Mouse (Mus musculus): ENCODE data around the gene Gimap4. TPM values are rescaled to one million over a fixed set of nuclear protein-coding genes. Genes with fewer than 3 reads are reported as not detected.

The Gimap4 gene
- total and polyA plus RNA-seq, 3 experiments = 113 to 264 (median 203) TPM

DNA sequence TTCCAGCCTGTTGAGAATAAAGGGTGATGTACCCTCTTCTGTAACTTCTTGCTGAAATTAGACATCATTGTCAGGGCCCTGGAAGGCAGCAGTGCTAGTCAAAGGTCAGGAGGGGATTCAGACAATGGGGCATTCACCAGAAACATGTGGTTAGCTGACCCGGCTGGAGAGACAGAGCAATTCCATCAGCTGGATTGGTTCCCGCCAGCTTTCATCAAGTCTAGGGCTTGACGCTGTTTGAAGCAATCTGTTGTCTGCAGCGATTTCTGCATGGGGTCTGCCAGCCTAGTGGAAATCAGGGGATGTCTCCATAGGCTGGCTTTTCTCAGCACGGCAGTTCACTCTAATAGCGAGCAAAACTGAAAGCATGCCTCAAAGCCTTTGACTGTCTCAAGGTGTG, 47.8 kb upstream of the Gimap4 start:
- Histone ChIP-seq H3K36me3 (replicated peaks in 1 of 2; ENCODE audit: control insufficient read depth in 1 of 2, insufficient read depth in 1 of 2, low read length in 1 of 2) (peaks cover 4 to 20% of the 10 kb centered on the region in 2 experiments), H3K79me2 (replicated peaks; ENCODE audit: control insufficient read depth, extremely low read depth, insufficient read depth, poor library complexity, severe bottlenecking) (no peaks in the 10 kb centered on the region), H3K4me2 (ENCODE audit: insufficient read depth, low read depth, poor library complexity, severe bottlenecking) (no peak overlapping the region), H3K27me3 (replicated peaks) (no peaks in the 10 kb centered on the region), H3K9me3 (replicated peaks; ENCODE audit: low read length) (no peaks in the 10 kb centered on the region), H3K27ac (ENCODE audit: insufficient read depth, low read depth) (no peak overlapping the region), H3K9ac (ENCODE audit: insufficient read depth, low read depth) (no peak overlapping the region), H3K4me3 (replicated peaks in 1 of 3; ENCODE audit: low read depth in 2 of 3, low read length in 2 of 3, poor library complexity in 1 of 3) (no peak overlapping the region), H3K4me1 (ENCODE audit: control insufficient read depth in 1 of 2, insufficient read depth in 2 of 2) (peaks cover 0 to 13% of the 10 kb centered on the region in 2 experiments; a peak in 2 of 4 replicates)
- dilution Hi-C loops (cut with MboI; ENCODE audit: extremely low pct_ligation_motif_present, extremely low pct_unique_long_range_greater_than_20kb, low sequenced_read_pairs) = loop anchor here (25.0 kb wide), 1 partner anchor 126 kb away; the partner anchor contains the start of gene Gimap3
- TF ChIP-seq TCF12 (IDR thresholded peaks at IDR 0.05; ENCODE audit: low read depth, low read length) (no peak), USF2 (conservative IDR thresholded peaks at IDR 0.05; ENCODE audit: low read depth, low read length) (no peak), IRF4 (IDR thresholded peaks at IDR 0.05; ENCODE audit: low read depth, low read length) (no peak), BHLHE40 (IDR thresholded peaks at IDR 0.05; ENCODE audit: low read depth, low read length) (no peak), GABPA (IDR thresholded peaks at IDR 0.05; ENCODE audit: insufficient replicate concordance, low read depth, low read length) (no peak), POLR2AphosphoS2 (IDR thresholded peaks at IDR 0.05; ENCODE audit: low read depth, low read length) (no peak), ETS1 (conservative IDR thresholded peaks at IDR 0.05; ENCODE audit: low read depth, low read length) (no peak), CTCF (conservative IDR thresholded peaks at IDR 0.05 in 1 of 2, IDR thresholded peaks at IDR 0.05 in 1 of 2; ENCODE audit: low read depth in 2 of 2, low read length in 2 of 2) (no peak), PAX5 (IDR thresholded peaks at IDR 0.05; ENCODE audit: low read length) (no peak), HCFC1 (IDR thresholded peaks at IDR 0.05; ENCODE audit: low read depth, low read length) (no peak), ZKSCAN1 (IDR thresholded peaks at IDR 0.05; ENCODE audit: borderline replicate concordance, low read depth, low read length) (no peak), NRF1 (IDR thresholded peaks at IDR 0.05; ENCODE audit: low read depth, low read length) (no peak), KAT2A (IDR thresholded peaks at IDR 0.05; ENCODE audit: insufficient replicate concordance, low read length) (no peak), ZNF384 (IDR thresholded peaks at IDR 0.05; ENCODE audit: low read depth, low read length) (no peak)
- in situ Hi-C loops (cut with MboI; ENCODE audit: low pct_ligation_motif_present, low pct_unique_long_range_greater_than_20kb, low sequenced_read_pairs) = loop anchor here (25.0 kb wide), 1 partner anchor 326 kb away; the partner anchor contains the start of gene Doxl2
- DNase-seq (ENCODE audit: extremely low read depth) = no peak

DNA sequence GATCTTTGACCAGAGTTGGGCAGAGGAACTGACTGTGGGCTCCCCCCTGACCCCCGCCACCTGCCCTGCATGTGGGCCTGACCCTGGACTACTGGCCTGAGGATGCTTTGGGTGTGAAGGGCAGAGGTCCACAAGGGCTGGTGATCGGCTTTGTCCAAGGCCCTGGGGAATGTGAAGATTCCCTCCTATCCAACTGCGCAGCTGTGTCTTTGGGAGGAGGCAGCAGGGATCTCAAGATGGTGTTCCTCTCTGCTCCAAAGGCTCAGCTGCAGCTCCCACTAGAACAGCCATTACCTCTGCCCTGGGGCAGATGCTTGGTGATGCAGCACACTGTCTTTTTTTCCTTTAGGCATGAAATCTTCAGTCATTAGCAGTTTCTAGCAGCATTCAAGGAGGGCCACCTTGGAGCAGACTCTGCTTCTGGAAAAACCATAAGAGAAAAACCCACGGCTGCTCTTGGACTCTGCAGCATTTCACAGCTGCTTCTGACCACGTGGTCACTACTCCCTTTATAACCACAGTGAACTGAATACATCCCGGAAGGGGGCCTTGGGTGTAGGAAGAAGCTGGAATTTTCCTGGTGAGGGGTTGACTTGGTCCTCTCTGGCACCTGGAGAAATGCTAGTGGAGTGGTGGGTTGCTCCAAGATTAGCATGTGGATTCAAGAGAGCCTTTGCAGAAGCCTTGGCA, 46.4 kb upstream of the Gimap4 start:
- Histone ChIP-seq H3K9ac (ENCODE audit: insufficient read depth, low read depth) (no peak overlapping the region), H3K9me3 (replicated peaks; ENCODE audit: low read length) (no peaks in the 10 kb centered on the region), H3K36me3 (replicated peaks in 1 of 2; ENCODE audit: control insufficient read depth in 1 of 2, insufficient read depth in 1 of 2, low read length in 1 of 2) (peaks cover 0 to 5% of the 10 kb centered on the region in 2 experiments), H3K27me3 (replicated peaks) (no peaks in the 10 kb centered on the region), H3K4me2 (ENCODE audit: insufficient read depth, low read depth, poor library complexity, severe bottlenecking) (no peak overlapping the region), H3K4me3 (replicated peaks in 1 of 3; ENCODE audit: low read depth in 2 of 3, low read length in 2 of 3, poor library complexity in 1 of 3) (no peak overlapping the region), H3K27ac (ENCODE audit: insufficient read depth, low read depth) (no peak overlapping the region), H3K4me1 (ENCODE audit: control insufficient read depth in 1 of 2, insufficient read depth in 2 of 2) (peaks cover 0 to 16% of the 10 kb centered on the region in 2 experiments; a peak in 2 of 4 replicates), H3K79me2 (replicated peaks; ENCODE audit: control insufficient read depth, extremely low read depth, insufficient read depth, poor library complexity, severe bottlenecking) (no peaks in the 10 kb centered on the region)
- no peak for DNase-seq (ENCODE audit: extremely low read depth)
- in situ Hi-C loops (cut with MboI; ENCODE audit: low pct_ligation_motif_present, low pct_unique_long_range_greater_than_20kb, low sequenced_read_pairs) (loop anchor here (25.0 kb wide), 1 partner anchor 324 kb away; the partner anchor contains the start of gene Doxl2), dilution Hi-C loops (cut with MboI; ENCODE audit: extremely low pct_ligation_motif_present, extremely low pct_unique_long_range_greater_than_20kb, low sequenced_read_pairs) (loop anchor here (25.0 kb wide), 1 partner anchor 124 kb away; the partner anchor contains the start of gene Gimap3)
- no peak for TF ChIP-seq UBTF (IDR thresholded peaks at IDR 0.05; ENCODE audit: low read depth, low read length)
- no peak for TF ChIP-seq ZC3H11A (IDR thresholded peaks at IDR 0.05; ENCODE audit: low read depth, low read length)
- TF ChIP-seq MXI1 (IDR thresholded peaks at IDR 0.05; ENCODE audit: low read depth, low read length) = no peak
- no peak for TF ChIP-seq POLR2A (IDR thresholded peaks at IDR 0.05; ENCODE audit: low read depth, low read length)
- no peak for TF ChIP-seq USF1 (IDR thresholded peaks at IDR 0.05; ENCODE audit: low read depth, low read length)
- TF ChIP-seq E2F4 (IDR thresholded peaks at IDR 0.05; ENCODE audit: insufficient replicate concordance, low read depth, low read length) = no peak
- TF ChIP-seq MAZ (IDR thresholded peaks at IDR 0.05; ENCODE audit: low read depth, low read length) = no peak
- TF ChIP-seq MAFK (IDR thresholded peaks at IDR 0.05; ENCODE audit: insufficient replicate concordance, low read length) = no peak
- no peak for TF ChIP-seq MYC (IDR thresholded peaks at IDR 0.05; ENCODE audit: low read depth, low read length)
- TF ChIP-seq BHLHE40 (IDR thresholded peaks at IDR 0.05; ENCODE audit: low read depth, low read length) = no peak
- TF ChIP-seq CTCF (conservative IDR thresholded peaks at IDR 0.05 in 1 of 2, IDR thresholded peaks at IDR 0.05 in 1 of 2; ENCODE audit: low read depth in 2 of 2, low read length in 2 of 2) = no peak
- TF ChIP-seq ETS1 (conservative IDR thresholded peaks at IDR 0.05; ENCODE audit: low read depth, low read length) = no peak
- no peak for TF ChIP-seq JUND (conservative IDR thresholded peaks at IDR 0.05; ENCODE audit: low read depth, low read length)
- no peak for TF ChIP-seq CHD2 (IDR thresholded peaks at IDR 0.05; ENCODE audit: low read length)
- no peak for TF ChIP-seq POLR2AphosphoS2 (IDR thresholded peaks at IDR 0.05; ENCODE audit: low read depth, low read length)
- TF ChIP-seq ELF1 (IDR thresholded peaks at IDR 0.05; ENCODE audit: low read depth, low read length) = no peak
- TF ChIP-seq KAT2A (IDR thresholded peaks at IDR 0.05; ENCODE audit: insufficient replicate concordance, low read length) = no peak
